Mouse (Mus musculus) hindbrain, embryonic 16.5 days (tissue): ENCODE measurements at regions not wholly inside any gene's neighbourhood (a gene's known extent, or its start where the extent isn't known, plus 50 kb on each side); places are given as distances from the start of the nearest gene placed in this dataset.

ENCODE experiments used
- ATAC-seq: fragments of 200-750 bp; cut with Nextera tagmentation; 2 replicates; pipeline ENCODE4 v1.8.0; 2017; ENCODE audit warnings: moderate TSS enrichment, moderate library complexity
- H3K27ac ChIP-seq: fragments of 300-500 bp; sonication (generic); 2 replicates; pipeline ENCODE4 v1.5.1; 2014; ENCODE audit warnings: low read depth, mild to moderate bottlenecking, control low read depth, low read length, moderate library complexity
- H3K27me3 ChIP-seq: fragments of 300-500 bp; sonication (generic); replicated peaks from 2 replicates; pipeline ENCODE4 v1.6.1; 2014; ENCODE audit warnings: low read length; ENCODE audit not compliant: control insufficient read depth, insufficient read depth
- H3K36me3 ChIP-seq: fragments of 300-500 bp; sonication (generic); 2 replicates; pipeline ENCODE4 v1.6.1; 2014; ENCODE audit warnings: mild to moderate bottlenecking, low read length, moderate library complexity, mixed read lengths; ENCODE audit not compliant: control insufficient read depth, insufficient read depth
- H3K4me1 ChIP-seq: fragments of 300-500 bp; sonication (generic); 2 replicates; pipeline ENCODE4 v1.6.1; 2014; ENCODE audit warnings: low read depth, low read length; ENCODE audit not compliant: control insufficient read depth, insufficient read depth
- H3K4me2 ChIP-seq: fragments of 300-500 bp; sonication (generic); 2 replicates; pipeline ENCODE4 v1.6.1; 2014; ENCODE audit warnings: mild to moderate bottlenecking, low read length, control low read depth, moderate library complexity
- H3K4me3 ChIP-seq: fragments of 300-500 bp; sonication (generic); 2 replicates; pipeline ENCODE4 v1.5.1; 2014; ENCODE audit warnings: mild to moderate bottlenecking, low read length, control low read depth, moderate library complexity
- H3K9ac ChIP-seq: fragments of 300-500 bp; sonication (generic); 2 replicates; pipeline ENCODE4 v1.6.1; 2014; ENCODE audit warnings: low read depth, mild to moderate bottlenecking, control low read depth, low read length, moderate library complexity
- H3K9me3 ChIP-seq: fragments of 300-500 bp; sonication (generic); 2 replicates; pipeline ENCODE4 v1.6.1; 2014; ENCODE audit warnings: mild to moderate bottlenecking, low read length, moderate library complexity; ENCODE audit not compliant: control insufficient read depth
- WGBS: fragments of 180-500 bp; shearing (Covaris S2); extraction: QIAGEN DNeasy Blood & Tissue Kit; methylation state at CpG from one replicate; pipeline ENCODE4 v1.1.7; 2014; 5-methylcytosine and 5-hydroxymethylcytosine counted together

- Histone ChIP-seq H3K27me3 (no peaks in the 10 kb centered on the region), H3K9ac (no peak overlapping the region), H3K9me3 (no peaks in the 10 kb centered on the region), H3K4me3 (no peak overlapping the region), H3K36me3 (no peaks in the 10 kb centered on the region), H3K4me2 (no peak overlapping the region), H3K27ac (no peak overlapping the region), H3K4me1 (no peaks in the 10 kb centered on the region; the same call in 1 of the 2 replicates)
- WGBS: 70% methylated on average over 5 of the region's 5 CpGs
- ATAC-seq: no peak
These were observed 53.0 kb downstream of the Gm12689 start for GRCm38 (mm10) chr4:99348674-99349073.

GRCm38 (mm10) chr4:99353122-99353774, 57.5 kb downstream of the Gm12689 start:
- Histone ChIP-seq H3K36me3 (no peaks in the 10 kb centered on the region), H3K4me3 (no peak overlapping the region), H3K27me3 (no peaks in the 10 kb centered on the region), H3K4me2 (no peak overlapping the region), H3K9me3 (no peaks in the 10 kb centered on the region), H3K4me1 (no peaks in the 10 kb centered on the region; the same call in 1 of the 2 replicates), H3K9ac (no peak overlapping the region), H3K27ac (no peak overlapping the region)
- no peak for ATAC-seq
- WGBS: 23% methylated on average over 8 of the region's 8 CpGs

GRCm38 (mm10) chr4:99354241-99354640, 58.5 kb downstream of the Gm12689 start:
- no peaks in the 10 kb centered on the region for H3K36me3 ChIP-seq
- no peaks in the 10 kb centered on the region; the same call in 1 of the 2 replicates for H3K4me1 ChIP-seq
- ATAC-seq: no peak; the same call in 1 of the 2 replicates
- no peak overlapping the region for H3K27ac ChIP-seq
- 72% methylated on average over 16 of the region's 17 CpGs for WGBS
- no peaks in the 10 kb centered on the region for H3K27me3 ChIP-seq
- no peak overlapping the region for H3K9ac ChIP-seq
- no peak overlapping the region for H3K4me3 ChIP-seq
- H3K9me3 ChIP-seq: no peaks in the 10 kb centered on the region
- peak overlapping the region; percentile 21 for H3K4me2 ChIP-seq

GRCm38 (mm10) chr4:99354835-99355234, 59.1 kb downstream of the Gm12689 start:
- WGBS: 44% methylated on average over 9 of the region's 9 CpGs
- H3K4me3 ChIP-seq: no peak overlapping the region
- H3K4me1 ChIP-seq: no peaks in the 10 kb centered on the region; the same call in 1 of the 2 replicates
- H3K9ac ChIP-seq: no peak overlapping the region
- H3K27ac ChIP-seq: no peak overlapping the region
- H3K36me3 ChIP-seq: no peaks in the 10 kb centered on the region
- no peaks in the 10 kb centered on the region for H3K9me3 ChIP-seq
- peak overlapping the region; percentile 21; the same call in 1 of the 2 replicates for H3K4me2 ChIP-seq
- no peak for ATAC-seq
- H3K27me3 ChIP-seq: no peaks in the 10 kb centered on the region

- ATAC-seq: no peak
- no peak overlapping the region for H3K27ac ChIP-seq
These were observed 72.3 kb downstream of the Gm12689 start for GRCm38 (mm10) chr4:99368036-99368435.

GRCm38 (mm10) chr4:99371162-99371561, 75.5 kb downstream of the Gm12689 start:
- WGBS: 92% methylated on average over 5 of the region's 5 CpGs
- Histone ChIP-seq H3K9ac (no peak overlapping the region), H3K4me2 (no peak overlapping the region), H3K4me1 (peaks cover 10% of the 10 kb centered on the region), H3K27ac (no peak overlapping the region), H3K4me3 (no peak overlapping the region), H3K36me3 (no peaks in the 10 kb centered on the region), H3K9me3 (no peaks in the 10 kb centered on the region), H3K27me3 (no peaks in the 10 kb centered on the region)
- ATAC-seq: no peak

More at GRCm38 (mm10) chr4:99368036-99368435, 72.3 kb downstream of the Gm12689 start:
- Histone ChIP-seq H3K4me1 (no peaks in the 10 kb centered on the region), H3K9ac (no peak overlapping the region), H3K27me3 (no peaks in the 10 kb centered on the region), H3K4me2 (no peak overlapping the region), H3K36me3 (no peaks in the 10 kb centered on the region), H3K4me3 (no peak overlapping the region), H3K9me3 (no peaks in the 10 kb centered on the region)
- 93% methylated on average over 9 of the region's 9 CpGs for WGBS

GRCm38 (mm10) chr4:99376171-99376570, 80.5 kb downstream of the Gm12689 start:
- no peak for ATAC-seq
- WGBS: 7% methylated on average over 1 of the region's 1 CpGs
- Histone ChIP-seq H3K27me3 (peaks cover 11% of the 10 kb centered on the region), H3K9me3 (no peaks in the 10 kb centered on the region), H3K4me2 (no peak overlapping the region), H3K27ac (no peak overlapping the region), H3K4me3 (no peak overlapping the region), H3K4me1 (peaks cover 10% of the 10 kb centered on the region), H3K36me3 (no peaks in the 10 kb centered on the region), H3K9ac (no peak overlapping the region)

- Histone ChIP-seq H3K27me3 (peaks cover 11% of the 10 kb centered on the region), H3K9me3 (no peaks in the 10 kb centered on the region), H3K36me3 (no peaks in the 10 kb centered on the region), H3K4me2 (no peak overlapping the region), H3K27ac (no peak overlapping the region), H3K4me1 (peaks cover 10% of the 10 kb centered on the region), H3K4me3 (no peak overlapping the region), H3K9ac (no peak overlapping the region)
- WGBS: 12% methylated on average over 9 of the region's 9 CpGs
- no peak for ATAC-seq
These were observed 81.2 kb downstream of the Gm12689 start for GRCm38 (mm10) chr4:99376911-99377310.

- no peak for ATAC-seq
- H3K27ac ChIP-seq: no peak overlapping the region
- no peaks in the 10 kb centered on the region for H3K36me3 ChIP-seq
- WGBS: 89% methylated on average over 4 of the region's 4 CpGs
- no peaks in the 10 kb centered on the region for H3K9me3 ChIP-seq
- no peak overlapping the region for H3K9ac ChIP-seq
- H3K4me2 ChIP-seq: no peak overlapping the region
- H3K4me1 ChIP-seq: no peaks in the 10 kb centered on the region
- H3K27me3 ChIP-seq: peaks cover 11% of the 10 kb centered on the region
- H3K4me3 ChIP-seq: no peak overlapping the region
These were observed 84.3 kb downstream of the Gm12689 start for GRCm38 (mm10) chr4:99379983-99380382.
